Mouse (Mus musculus) lung, postnatal 10 days (tissue): ENCODE measurements around the gene Sez6l2.

Experiments
- DNase-seq: peaks from one replicate; pipeline ENCODE4 v3.0.0; 2021

Sez6l2 gene

GRCm38 (mm10) chr7:126961965-126962364 is 11.6 kb downstream of the Sez6l2 start:
- DNase-seq, result no peak

GRCm38 (mm10) chr7:126963548-126964286 is 13.4 kb downstream of the Sez6l2 start:
- DNase-seq, result peak; percentile 55

GRCm38 (mm10) chr7:126965568-126965967 is 15.2 kb downstream of the Sez6l2 start:
- DNase-seq, result no peak

GRCm38 (mm10) chr7:126967361-126967760 is 17.0 kb downstream of the Sez6l2 start:
- DNase-seq, result no peak

- peak; percentile 19 for DNase-seq
These were observed 25.1 kb downstream of the Sez6l2 start for GRCm38 (mm10) chr7:126975493-126975892.

- no peak for DNase-seq
These were observed 25.4 kb downstream of the Sez6l2 start, which contains the start of gene Cdipt for GRCm38 (mm10) chr7:126975893-126975949. Gene Cdipt (plus strand): TSS chr7:126975914.

- DNase-seq, result peak; percentile 98
These were observed 25.8 kb downstream of the Sez6l2 start, which contains the start of gene Cdiptos for GRCm38 (mm10) chr7:126975950-126976866. Gene Cdiptos (minus strand): TSS chr7:126976098.

GRCm38 (mm10) chr7:126976878-126977459 is 26.6 kb downstream of the Sez6l2 start:
- DNase-seq, result no peak

GRCm38 (mm10) chr7:126978841-126979240 is 28.5 kb downstream of the Sez6l2 start:
- no peak for DNase-seq

- no peak for DNase-seq
These were observed 31.2 kb downstream of the Sez6l2 start for GRCm38 (mm10) chr7:126981601-126982000.

- DNase-seq, result no peak
These were observed 31.7 kb downstream of the Sez6l2 start for GRCm38 (mm10) chr7:126982054-126982453.

- DNase-seq, result no peak
These were observed 32.8 kb downstream of the Sez6l2 start for GRCm38 (mm10) chr7:126983113-126983512.

GRCm38 (mm10) chr7:126984667-126985444 is 34.5 kb downstream of the Sez6l2 start:
- peak; percentile 67 for DNase-seq

GRCm38 (mm10) chr7:126986319-126986718 is 36.0 kb downstream of the Sez6l2 start:
- peak; percentile 63 for DNase-seq

- DNase-seq, result no peak
These were observed 38.5 kb downstream of the Sez6l2 start for GRCm38 (mm10) chr7:126988816-126989215.

- DNase-seq, result no peak
These were observed 46.1 kb downstream of the Sez6l2 start for GRCm38 (mm10) chr7:126996449-126996848.

- no peak for DNase-seq
These were observed 49.2 kb downstream of the Sez6l2 start for GRCm38 (mm10) chr7:126999568-126999967.

- no peak for DNase-seq
These were observed 53.3 kb downstream of the Sez6l2 start for GRCm38 (mm10) chr7:127003620-127004019.

- DNase-seq, result no peak
These were observed 53.9 kb downstream of the Sez6l2 start for GRCm38 (mm10) chr7:127004122-127004875.

- DNase-seq, result no peak
These were observed 57.1 kb downstream of the Sez6l2 start for GRCm38 (mm10) chr7:127007313-127008024.

GRCm38 (mm10) chr7:127008239-127009019 is 58.1 kb downstream of the Sez6l2 start:
- DNase-seq, result peak; percentile 82
